Mouse (Mus musculus) brain, embryonic 14.5 days (tissue): ENCODE results near the gene Eps15l1. TPM values are rescaled to one million over a fixed set of nuclear protein-coding genes. Genes with fewer than 3 reads are reported as not detected.
A peak's percentile ranks its signal among the peaks of the same experiment; 100 is the strongest.

Experiments used
- DNase-seq: peaks from one replicate; pipeline ENCODE4 v3.0.0-alpha.2; 2011; ENCODE audit warnings: low read depth
- CTCF ChIP-seq: fragments of 200-500 bp; IDR thresholded peaks from 2 replicates; pipeline ENCODE4 v1.5.1; 2012; ENCODE audit warnings: inconsistent platforms, mild to moderate bottlenecking, moderate library complexity, borderline replicate concordance; ENCODE audit not compliant: insufficient read depth, insufficient read length; ENCODE audit errors: extremely low read depth
- POLR2A ChIP-seq: fragments of 200-500 bp; IDR thresholded peaks from 2 replicates; pipeline ENCODE4 v1.6.1; 2012; ENCODE audit warnings: mild to moderate bottlenecking, inconsistent platforms, borderline replicate concordance; ENCODE audit not compliant: poor library complexity, insufficient read depth, insufficient read length, severe bottlenecking; ENCODE audit errors: extremely low read depth
- polyA plus RNA-seq: library from polyadenylated mRNA; depleted of rRNA; stranded (reverse); fragments of >200 nt; gene quantifications from 2 replicates; pipeline ENCODE4 v1.2.3, GENCODE M21; 2012

The Eps15l1 gene
- polyA plus RNA-seq, 1 experiment: 102 TPM

GRCm38 (mm10) chr8:72438248-72439015, 17.2 kb upstream of the Eps15l1 start:
- no peak for DNase-seq
- no peak for TF ChIP-seq POLR2A
- no peak for TF ChIP-seq CTCF

DNA sequence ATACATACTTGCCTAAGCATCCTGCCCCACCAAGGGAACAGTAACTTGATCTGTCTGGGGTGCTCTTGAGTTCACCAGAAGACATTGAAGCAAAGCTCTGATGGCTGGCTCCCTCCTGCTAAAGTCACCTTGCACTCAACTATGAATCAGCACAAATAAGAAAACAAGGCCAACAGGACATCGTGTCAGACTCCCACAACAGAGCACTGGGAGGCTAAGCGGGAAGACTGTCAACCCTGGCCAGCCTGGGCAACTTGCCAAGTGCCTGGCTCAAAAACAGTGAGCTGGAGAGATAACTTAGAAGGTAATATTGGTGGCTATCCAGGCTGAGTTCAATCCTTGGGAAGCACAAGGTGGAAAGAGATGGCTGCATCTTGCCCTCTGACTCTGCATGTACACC, 13.7 kb upstream of the Eps15l1 start:
- peak; percentile 26 for DNase-seq
- TF ChIP-seq POLR2A (no peak), CTCF (no peak)

DNA sequence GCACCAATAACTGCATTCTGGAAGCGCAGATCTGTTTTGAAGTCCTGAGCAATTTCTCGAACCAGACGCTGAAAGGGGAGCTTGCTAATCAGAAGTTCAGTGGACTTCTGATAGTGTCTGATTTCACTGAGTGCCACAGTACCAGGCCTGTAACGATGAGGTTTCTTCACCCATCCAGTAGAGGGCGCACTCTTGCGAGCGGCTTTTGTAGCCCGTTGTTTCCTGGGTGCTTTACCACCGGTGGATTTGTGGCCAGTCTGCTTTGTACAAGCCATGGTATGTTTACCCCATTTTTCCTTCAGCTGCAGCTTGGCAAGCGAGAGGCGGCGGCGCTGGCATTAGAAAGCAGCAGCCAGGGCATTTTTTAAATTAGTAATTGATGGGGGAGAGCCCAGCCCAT, 8.4 kb upstream of the Eps15l1 start:
- TF ChIP-seq POLR2A (no peak), CTCF (peak; percentile 27; the same call in 1 of the 2 replicates)
- DNase-seq: no peak

DNA sequence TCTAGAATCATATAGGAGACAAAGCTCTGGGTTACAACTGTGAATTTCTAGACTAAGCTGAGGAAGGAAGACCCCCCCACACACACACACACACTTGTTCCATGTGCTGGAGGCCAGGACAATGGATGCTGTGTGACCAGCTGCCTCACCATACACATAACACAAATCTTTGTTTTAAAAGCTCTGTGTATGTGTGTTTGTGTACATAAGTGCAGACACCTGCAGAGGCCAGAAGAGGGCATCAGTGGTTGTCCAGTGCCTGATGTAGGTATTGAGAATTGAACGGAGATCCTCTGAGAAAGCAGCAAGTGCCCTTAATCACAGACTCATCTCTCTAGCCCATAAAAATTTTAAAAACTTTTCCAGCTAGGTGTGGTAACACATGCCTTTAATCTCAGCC, 1.7 kb upstream of the Eps15l1 start:
- peak; percentile 10 for DNase-seq
- peak; percentile 18; the same call in 1 of the 2 replicates for TF ChIP-seq CTCF
- no peak for TF ChIP-seq POLR2A

DNA sequence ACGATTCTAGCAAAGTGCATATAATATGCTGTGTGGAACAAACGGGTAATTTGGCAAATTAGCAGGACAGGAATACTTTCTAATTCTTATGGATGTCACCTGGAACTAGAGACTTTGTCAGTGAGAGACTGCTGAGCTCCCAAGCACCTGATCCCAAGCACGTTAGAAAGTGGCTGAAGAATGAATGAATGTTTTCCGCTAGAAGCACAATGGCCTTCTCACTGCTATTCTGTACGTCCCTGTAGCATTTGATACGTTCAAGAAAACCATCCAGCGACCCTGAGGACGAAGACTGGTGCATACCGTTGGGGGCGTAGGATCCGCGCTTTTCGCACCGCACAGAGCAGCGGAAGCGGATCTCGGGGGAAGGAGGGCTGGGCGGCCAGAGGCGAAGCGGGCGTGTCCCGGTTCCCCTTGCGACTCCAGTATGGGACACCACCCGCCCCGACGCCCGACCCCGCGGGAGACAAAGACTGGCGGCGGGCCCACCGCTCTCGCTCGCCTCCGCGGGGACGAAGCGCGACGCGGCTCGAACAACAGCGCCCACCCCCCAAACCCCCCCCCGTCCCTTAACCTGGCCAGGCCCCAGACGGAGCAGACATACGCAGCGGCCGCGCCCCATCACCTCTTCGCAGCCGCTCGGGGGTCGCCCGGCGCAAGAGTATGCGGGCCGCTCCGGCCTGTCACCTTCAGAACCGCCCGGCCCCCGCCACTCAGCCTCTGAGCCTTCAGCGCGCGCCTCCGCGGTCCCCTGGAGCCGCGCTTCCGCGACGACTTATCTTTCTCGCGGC, 494 bp downstream of the Eps15l1 start:
- DNase-seq: peak; percentile 51
- TF ChIP-seq CTCF (no peak), POLR2A (no peak)

- no peak for TF ChIP-seq CTCF
- no peak for TF ChIP-seq POLR2A
These were observed 3.2 kb downstream of the Eps15l1 start for GRCm38 (mm10) chr8:72418073-72418472.

DNA sequence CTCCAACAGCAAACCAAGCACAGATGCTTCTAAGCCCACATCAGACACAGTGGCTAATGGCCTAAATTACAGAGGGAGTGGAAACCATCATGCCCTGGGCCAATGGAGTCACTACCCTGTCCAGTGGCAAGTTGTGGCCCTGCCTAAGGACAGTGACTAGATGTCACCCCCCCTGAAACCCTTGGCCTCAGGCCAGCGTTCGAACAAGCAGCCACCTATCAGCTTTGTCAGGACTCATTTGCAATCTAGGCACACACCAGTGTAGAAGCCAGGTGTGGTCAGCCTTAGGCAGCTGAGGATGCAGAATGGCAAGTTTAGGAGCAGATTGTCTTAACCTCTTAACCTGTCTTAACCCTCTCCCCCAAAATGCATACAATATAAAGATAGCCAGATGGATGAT, 6.0 kb downstream of the Eps15l1 start:
- no peak for TF ChIP-seq CTCF
- TF ChIP-seq POLR2A: no peak
- no peak for DNase-seq

More at GRCm38 (mm10) chr8:72418073-72418472, 3.2 kb downstream of the Eps15l1 start:
- DNase-seq: no peak

DNA sequence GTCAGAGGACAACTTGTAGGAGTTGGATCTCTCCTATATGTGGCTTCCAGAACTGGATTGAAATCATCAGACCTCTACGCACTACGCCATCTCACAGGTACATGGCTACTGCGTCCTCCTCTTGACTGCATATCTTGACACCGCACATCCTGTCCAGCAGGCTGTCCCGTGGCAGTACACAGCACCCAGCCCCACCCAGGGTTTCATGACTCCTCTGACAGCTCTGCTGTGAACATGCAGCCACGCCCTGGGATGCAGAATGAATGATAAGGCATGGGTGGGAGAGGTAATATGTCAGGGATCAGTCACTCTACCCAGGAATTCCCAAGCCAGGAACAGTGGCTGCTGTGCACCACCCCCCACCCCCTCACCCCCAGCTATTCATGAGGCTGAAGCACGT, 7.4 kb downstream of the Eps15l1 start:
- DNase-seq: no peak
- no peak for TF ChIP-seq CTCF
- TF ChIP-seq POLR2A: no peak

- no peak for TF ChIP-seq POLR2A
- no peak for TF ChIP-seq CTCF
These were observed 11.8 kb downstream of the Eps15l1 start for GRCm38 (mm10) chr8:72409443-72409842.

GRCm38 (mm10) chr8:72407878-72408277, 13.4 kb downstream of the Eps15l1 start:
- no peak for DNase-seq
- no peak for TF ChIP-seq CTCF
- TF ChIP-seq POLR2A: no peak

More at GRCm38 (mm10) chr8:72409443-72409842, 11.8 kb downstream of the Eps15l1 start:
- DNase-seq: no peak

- DNase-seq: no peak
- TF ChIP-seq CTCF (no peak), POLR2A (no peak)
These were observed 18.3 kb downstream of the Eps15l1 start for GRCm38 (mm10) chr8:72402981-72403380.

DNA sequence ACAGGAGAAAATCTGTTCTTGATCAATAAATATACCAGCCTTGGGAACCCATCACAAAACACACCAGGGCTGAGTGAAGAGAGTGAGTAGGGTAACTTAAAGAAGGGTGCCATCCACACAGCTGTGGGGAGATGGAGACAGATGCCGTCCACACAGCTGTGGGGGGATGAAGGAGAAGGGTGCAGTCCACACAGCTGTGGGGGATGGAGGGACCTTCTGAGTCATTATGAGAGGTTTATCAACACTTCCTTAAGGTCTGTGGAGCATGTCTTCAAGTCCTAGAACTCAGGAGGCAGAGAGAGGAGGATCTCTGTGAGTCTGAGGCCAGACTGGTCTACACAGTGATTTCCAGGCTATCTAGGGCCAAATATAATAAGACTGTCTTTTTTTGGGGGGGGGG, 19.9 kb downstream of the Eps15l1 start:
- no peak for TF ChIP-seq POLR2A
- TF ChIP-seq CTCF: no peak
- DNase-seq: no peak

- no peak for DNase-seq
- TF ChIP-seq CTCF: no peak
These were observed 35.5 kb downstream of the Eps15l1 start for GRCm38 (mm10) chr8:72385737-72386136.
